Mouse (Mus musculus) erythroid progenitor cell, adult 5-6 weeks (primary cell): ENCODE results near the gene Abhd17c. TPM values are rescaled to one million over a fixed set of nuclear protein-coding genes. Genes with fewer than 3 reads are reported as not detected.

ENCODE experiments used
- ATAC-seq: replicated peaks from 2 replicates; pipeline ENCODE4 v1.8.0; 2016; ENCODE audit warnings: moderate number of reproducible peaks, mild to moderate bottlenecking, moderate TSS enrichment, inconsistent platforms; ENCODE audit not compliant: poor library complexity, low FRiP score, severe bottlenecking
- total RNA-seq, 2 experiments: library from RNA; stranded (forward) in 1 of 2; stranded (reverse) in 1 of 2; fragments of 150-400 nt in 1 of 2; fragments of 186-747, 209-891 nt in 1 of 2; gene quantifications; 2 replicates each; pipeline versions ENCODE4 v1.2.3 to v1.2.4; 2015 to 2017; ENCODE audit warnings: low replicate concordance in 2 of 2

Abhd17c gene
- total RNA-seq, 2 experiments from 2014 or later, result 4.3 to 10.1 TPM

GRCm38 (mm10) chr7:84086039-84086829 is 65.5 kb downstream of the Abhd17c start, which contains the start of gene Cemip:
Gene Cemip, minus strand, starts transcription at chr7:84086502.
- no peak for ATAC-seq

GRCm38 (mm10) chr7:84085049-84085945 is 66.4 kb downstream of the Abhd17c start:
- no peak for ATAC-seq

GRCm38 (mm10) chr7:84077257-84078013 is 74.3 kb downstream of the Abhd17c start:
- no peak for ATAC-seq

- no peak for ATAC-seq
These were observed 77.4 kb downstream of the Abhd17c start for GRCm38 (mm10) chr7:84074266-84074665.

GRCm38 (mm10) chr7:84073856-84074255 is 77.8 kb downstream of the Abhd17c start:
- no peak for ATAC-seq

GRCm38 (mm10) chr7:84068931-84069330 is 82.8 kb downstream of the Abhd17c start:
- ATAC-seq, result no peak

- ATAC-seq, result no peak
These were observed 91.9 kb downstream of the Abhd17c start for GRCm38 (mm10) chr7:84059799-84060198.

Other genes with a start within 250 kb of the Abhd17c start
- not detected in 2 replicates for gene Cemip, start 65.4 kb downstream of the Abhd17c start, total RNA-seq (2015; ENCODE audit: low replicate concordance)
- 0.13 TPM in 1 of 2 replicates, not detected in the other for gene Cemip, start 65.4 kb downstream of the Abhd17c start, total RNA-seq (2017; ENCODE audit: low replicate concordance)